Mouse (Mus musculus): ENCODE measurements around the gene Ppp4r3a.

- TF ChIP-seq CTCF (IDR thresholded peaks at IDR 0.05; ENCODE audit: low read depth) (no peak), EP300 (IDR thresholded peaks at IDR 0.05; ENCODE audit: low read depth) (no peak)
These were observed 17.2 kb downstream of the Ppp4r3a start for GRCm38 (mm10) chr12:101066329-101066728.
